Mouse (Mus musculus): ENCODE measurements around the gene Myh7b.

Myh7b gene

GRCm38 (mm10) chr2:155634562-155634961, 23.6 kb downstream of the Myh7b start:
- DNase-seq (ENCODE audit: low read depth, low spot score): no peak

GRCm38 (mm10) chr2:155635961-155636360, 24.9 kb downstream of the Myh7b start:
- no peak for DNase-seq (ENCODE audit: low read depth, low spot score)

GRCm38 (mm10) chr2:155636881-155637280, 25.9 kb downstream of the Myh7b start:
- DNase-seq (ENCODE audit: low read depth, low spot score): no peak

- no peak for DNase-seq (ENCODE audit: low read depth, low spot score)
Observed at GRCm38 (mm10) chr2:155637411-155637810, 26.4 kb downstream of the Myh7b start.

GRCm38 (mm10) chr2:155640656-155641055, 29.6 kb downstream of the Myh7b start:
- peak; percentile 94 for DNase-seq (ENCODE audit: low read depth, low spot score)

GRCm38 (mm10) chr2:155641540-155642472, 30.8 kb downstream of the Myh7b start:
- DNase-seq (ENCODE audit: low read depth, low spot score): peak; percentile 87

- DNase-seq (ENCODE audit: low read depth, low spot score): peak; percentile 70
Observed at GRCm38 (mm10) chr2:155645746-155646145, 34.7 kb downstream of the Myh7b start.

GRCm38 (mm10) chr2:155652618-155653017, 41.6 kb downstream of the Myh7b start:
- DNase-seq (ENCODE audit: low read depth, low spot score): peak; percentile 68

- no peak for DNase-seq (ENCODE audit: low read depth, low spot score)
Observed at GRCm38 (mm10) chr2:155655759-155656372, 44.9 kb downstream of the Myh7b start.

- peak; percentile 91 for DNase-seq (ENCODE audit: low read depth, low spot score)
Observed at GRCm38 (mm10) chr2:155662390-155662789, 51.4 kb downstream of the Myh7b start.

GRCm38 (mm10) chr2:155663097-155663496, 52.1 kb downstream of the Myh7b start:
- DNase-seq (ENCODE audit: low read depth, low spot score): peak; percentile 90

- DNase-seq (ENCODE audit: low read depth, low spot score): no peak
Observed at GRCm38 (mm10) chr2:155663910-155664460, 53.0 kb downstream of the Myh7b start.

- no peak for DNase-seq (ENCODE audit: low read depth, low spot score)
Observed at GRCm38 (mm10) chr2:155667881-155668280, 56.9 kb downstream of the Myh7b start.

- peak; percentile 46 for DNase-seq (ENCODE audit: low read depth, low spot score)
Observed at GRCm38 (mm10) chr2:155668461-155668860, 57.4 kb downstream of the Myh7b start.

GRCm38 (mm10) chr2:155671236-155671635, 60.2 kb downstream of the Myh7b start:
- peak; percentile 51 for DNase-seq (ENCODE audit: low read depth, low spot score)

GRCm38 (mm10) chr2:155673546-155673945, 62.5 kb downstream of the Myh7b start:
- DNase-seq (ENCODE audit: low read depth, low spot score): peak; percentile 81

- DNase-seq (ENCODE audit: low read depth, low spot score): peak; percentile 67
Observed at GRCm38 (mm10) chr2:155675118-155675517, 64.1 kb downstream of the Myh7b start.

- DNase-seq (ENCODE audit: low read depth, low spot score): no peak
Observed at GRCm38 (mm10) chr2:155679586-155680110, 68.6 kb downstream of the Myh7b start.

- no peak for DNase-seq (ENCODE audit: low read depth, low spot score)
Observed at GRCm38 (mm10) chr2:155680591-155680990, 69.6 kb downstream of the Myh7b start.

- peak; percentile 52 for DNase-seq (ENCODE audit: low read depth, low spot score)
Observed at GRCm38 (mm10) chr2:155681194-155681593, 70.2 kb downstream of the Myh7b start.

GRCm38 (mm10) chr2:155681874-155682273, 70.9 kb downstream of the Myh7b start:
- no peak for DNase-seq (ENCODE audit: low read depth, low spot score)

GRCm38 (mm10) chr2:155683137-155683536, 72.1 kb downstream of the Myh7b start:
- no peak for DNase-seq (ENCODE audit: low read depth, low spot score)
